Mouse (Mus musculus): ENCODE data around the gene Apaf1. TPM values are rescaled to one million over a fixed set of nuclear protein-coding genes. Genes with fewer than 3 reads are reported as not detected.

Apaf1 gene
- polyA plus RNA-seq, 1 experiment, result 56.7 TPM

DNA sequence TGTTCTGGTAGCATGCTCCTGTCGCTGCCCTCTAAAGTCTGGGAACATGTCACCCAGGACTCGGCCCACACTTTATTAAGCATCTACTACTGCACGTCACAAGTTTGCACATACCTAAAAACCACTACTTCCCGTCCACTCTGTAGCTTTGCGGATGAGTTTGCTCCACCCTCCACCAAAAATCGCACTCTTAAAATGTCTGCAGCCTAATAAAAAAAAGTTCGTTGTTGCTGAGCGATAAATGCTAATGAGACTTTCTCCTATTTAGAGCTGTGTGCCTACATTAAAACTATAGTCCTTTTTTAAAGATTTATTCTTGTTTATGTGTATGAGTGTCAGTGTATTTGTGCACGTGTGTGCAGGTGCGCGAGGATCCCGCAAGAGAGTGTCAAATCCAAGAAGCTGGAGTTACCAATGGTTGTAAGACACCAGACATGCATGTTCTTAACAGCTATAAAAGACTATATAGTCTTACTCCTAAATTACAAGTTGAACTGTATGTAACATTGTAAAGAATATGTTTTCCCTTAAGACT lies 890 bp upstream of the Apaf1 start:
- H3K4me1 ChIP-seq (ENCODE audit: control insufficient read depth, insufficient read depth, low read length), result peaks cover 7% of the 10 kb centered on the region
- TF ChIP-seq POLR2A (IDR thresholded peaks at IDR 0.05; ENCODE audit: borderline replicate concordance, low read depth, low read length) (no peak), CTCF (IDR thresholded peaks at IDR 0.05; ENCODE audit: low read depth, low read length) (no peak)
- H3K27ac ChIP-seq (ENCODE audit: insufficient read depth, low read depth, low read length), result no peak overlapping the region
- H3K4me3 ChIP-seq (ENCODE audit: insufficient read depth, low read length), result peak overlapping the region; percentile 81

DNA sequence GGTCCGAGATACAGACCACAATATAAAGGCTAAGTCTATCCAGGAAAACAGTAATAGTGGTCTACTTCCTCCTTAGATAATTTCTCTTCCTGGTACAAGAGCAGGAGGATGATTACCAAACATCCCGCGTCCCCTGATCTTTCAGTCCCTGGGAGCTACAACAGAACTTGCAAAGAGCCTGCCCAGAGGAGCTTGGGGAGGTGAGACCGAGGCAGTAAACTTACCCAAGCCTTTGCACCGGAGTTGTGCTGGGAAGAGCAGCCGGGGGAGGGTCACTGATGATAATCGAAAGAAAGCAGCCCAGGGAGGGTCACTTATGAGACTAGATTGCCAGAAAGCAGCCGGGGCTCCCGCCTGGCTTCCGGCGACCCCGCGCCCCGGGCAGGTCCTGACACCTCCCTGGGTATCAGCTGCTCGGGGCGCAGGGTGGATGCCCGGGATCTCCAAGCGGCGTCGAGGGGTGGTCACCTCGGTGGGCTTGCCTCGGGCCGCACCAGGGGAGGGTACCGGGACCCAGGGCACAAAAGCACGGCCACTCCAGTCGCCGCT lies 537 bp downstream of the Apaf1 start:
- peaks cover 9% of the 10 kb centered on the region for H3K4me1 ChIP-seq (ENCODE audit: control insufficient read depth, insufficient read depth, low read length)
- TF ChIP-seq POLR2A (IDR thresholded peaks at IDR 0.05; ENCODE audit: borderline replicate concordance, low read depth, low read length), result no peak
- TF ChIP-seq CTCF (IDR thresholded peaks at IDR 0.05; ENCODE audit: low read depth, low read length), result no peak
- H3K27ac ChIP-seq (ENCODE audit: insufficient read depth, low read depth, low read length), result peak overlapping the region; percentile 92
- peak overlapping the region; percentile 92 for H3K4me3 ChIP-seq (ENCODE audit: insufficient read depth, low read length)

DNA sequence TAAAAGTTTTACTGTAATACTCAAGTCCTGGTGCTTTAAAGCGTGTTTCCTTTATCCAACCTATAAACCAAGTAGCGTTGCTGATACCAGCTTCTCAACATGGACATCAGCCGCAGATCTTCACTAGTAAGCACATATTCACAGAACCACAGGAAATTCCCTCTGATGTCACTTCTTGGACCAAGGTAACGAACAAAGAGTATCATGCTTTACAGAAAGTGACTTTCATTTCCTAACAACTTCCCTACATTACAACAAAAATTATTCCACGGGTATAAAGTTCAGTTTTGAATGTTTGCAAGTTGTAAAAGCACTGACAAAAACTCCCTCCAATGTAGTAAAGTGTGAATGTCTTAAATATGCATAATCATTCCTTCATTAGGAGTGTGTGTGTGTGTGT lies 2.0 kb downstream of the Apaf1 start:
- Histone ChIP-seq H3K4me1 (ENCODE audit: control insufficient read depth, insufficient read depth, low read length) (peaks cover 13% of the 10 kb centered on the region), H3K4me3 (ENCODE audit: insufficient read depth, low read length) (peak overlapping the region; percentile 20; the same call in 1 of the 2 replicates), H3K27ac (ENCODE audit: insufficient read depth, low read depth, low read length) (no peak overlapping the region; the same call in 1 of the 2 replicates)
- no peak for TF ChIP-seq CTCF (IDR thresholded peaks at IDR 0.05; ENCODE audit: low read depth, low read length)
- TF ChIP-seq POLR2A (IDR thresholded peaks at IDR 0.05; ENCODE audit: borderline replicate concordance, low read depth, low read length), result no peak

DNA sequence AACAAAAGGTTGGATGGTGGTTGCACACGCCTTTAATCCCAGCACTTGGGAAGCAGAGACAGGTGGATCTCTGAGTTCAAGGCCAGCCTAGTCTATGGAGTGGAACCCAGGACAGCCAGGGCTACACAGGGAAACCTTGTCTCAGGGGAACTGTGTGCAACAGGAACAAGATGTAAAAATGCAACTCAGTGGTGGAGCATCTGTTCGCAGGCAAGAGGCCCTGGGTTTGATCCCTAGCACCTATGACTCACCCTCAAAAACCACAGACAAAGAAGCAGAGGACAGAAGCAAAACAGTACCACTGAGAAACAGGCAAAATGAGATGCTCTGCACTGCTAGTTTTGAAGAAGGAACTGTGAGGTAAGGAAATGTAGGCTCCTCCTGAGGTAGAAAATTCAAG lies 5.9 kb downstream of the Apaf1 start:
- TF ChIP-seq POLR2A (IDR thresholded peaks at IDR 0.05; ENCODE audit: borderline replicate concordance, low read depth, low read length) (no peak), CTCF (IDR thresholded peaks at IDR 0.05; ENCODE audit: low read depth, low read length) (no peak)
- Histone ChIP-seq H3K4me1 (ENCODE audit: control insufficient read depth, insufficient read depth, low read length) (peaks cover 8% of the 10 kb centered on the region), H3K4me3 (ENCODE audit: insufficient read depth, low read length) (no peak overlapping the region), H3K27ac (ENCODE audit: insufficient read depth, low read depth, low read length) (no peak overlapping the region)

DNA sequence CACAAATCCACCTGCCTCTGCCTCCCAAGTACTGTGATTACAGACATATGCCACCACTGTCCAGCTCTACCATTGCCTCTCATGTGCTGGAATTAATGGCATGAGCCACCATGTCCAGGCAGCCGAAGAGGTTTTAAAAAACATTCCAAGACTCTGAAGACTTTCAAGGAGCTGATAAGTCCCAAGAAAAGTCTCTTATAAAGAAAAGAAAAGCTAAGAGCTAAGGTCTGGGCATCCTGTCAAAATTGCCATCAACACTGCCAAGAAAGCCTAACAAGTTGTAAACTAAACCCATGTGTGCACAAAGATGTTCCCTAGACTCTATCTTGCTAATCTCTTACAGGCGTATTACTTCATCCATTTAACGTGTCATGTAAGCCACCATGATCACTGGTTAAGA lies 9.2 kb downstream of the Apaf1 start:
- Histone ChIP-seq H3K4me1 (ENCODE audit: control insufficient read depth, insufficient read depth, low read length) (peaks cover 6% of the 10 kb centered on the region; the same call in 1 of the 2 replicates), H3K4me3 (ENCODE audit: insufficient read depth, low read length) (no peak overlapping the region), H3K27ac (ENCODE audit: insufficient read depth, low read depth, low read length) (no peak overlapping the region)
- no peak for TF ChIP-seq CTCF (IDR thresholded peaks at IDR 0.05; ENCODE audit: low read depth, low read length)

DNA sequence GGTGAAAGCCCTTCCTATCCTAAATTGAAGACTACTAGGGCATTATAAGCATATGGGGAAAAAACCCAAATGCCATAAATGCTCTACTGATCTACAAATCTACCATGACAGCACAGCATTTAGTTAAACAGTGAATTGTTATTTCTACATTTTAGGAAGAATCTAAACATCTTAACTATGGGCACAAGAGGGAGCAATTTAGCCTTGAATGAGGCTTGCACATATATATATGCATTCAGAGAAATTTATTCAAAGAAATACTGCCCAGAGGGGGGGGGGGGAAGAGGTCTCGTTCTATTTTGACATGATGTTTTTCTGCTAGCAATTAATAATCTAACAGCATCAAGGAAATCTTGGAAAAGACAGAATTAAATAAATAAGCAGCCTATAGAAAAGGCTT lies 10.8 kb downstream of the Apaf1 start:
- peaks cover 3% of the 10 kb centered on the region; the same call in 1 of the 2 replicates for H3K4me1 ChIP-seq (ENCODE audit: control insufficient read depth, insufficient read depth, low read length)
- H3K27ac ChIP-seq (ENCODE audit: insufficient read depth, low read depth, low read length), result no peak overlapping the region
- TF ChIP-seq CTCF (IDR thresholded peaks at IDR 0.05; ENCODE audit: low read depth, low read length) (no peak), POLR2A (IDR thresholded peaks at IDR 0.05; ENCODE audit: borderline replicate concordance, low read depth, low read length) (no peak)
- H3K4me3 ChIP-seq (ENCODE audit: insufficient read depth, low read length), result no peak overlapping the region

DNA sequence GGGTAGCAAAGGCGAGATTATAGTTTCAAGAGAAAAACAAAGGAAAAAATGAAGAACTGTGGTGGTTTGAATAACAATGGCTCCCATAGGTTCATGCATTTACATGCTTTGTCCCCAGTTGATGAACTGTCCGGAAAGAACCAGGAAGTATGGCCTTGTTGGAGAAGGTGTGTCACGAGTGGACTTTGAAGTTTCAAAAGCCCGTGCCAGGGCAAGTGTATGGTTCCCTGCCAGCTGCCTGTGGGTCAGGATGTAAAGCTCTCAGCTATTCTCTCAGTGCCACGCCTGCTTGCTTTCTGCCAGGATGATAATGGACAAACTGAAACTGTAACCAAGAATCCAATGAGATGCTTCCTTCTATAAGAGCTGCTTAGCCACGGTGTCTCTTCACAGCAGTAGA lies 20.2 kb downstream of the Apaf1 start:
- Histone ChIP-seq H3K27ac (ENCODE audit: insufficient read depth, low read depth, low read length) (no peak overlapping the region), H3K4me3 (ENCODE audit: insufficient read depth, low read length) (no peak overlapping the region), H3K4me1 (ENCODE audit: control insufficient read depth, insufficient read depth, low read length) (no peaks in the 10 kb centered on the region; the same call in 1 of the 2 replicates)
- TF ChIP-seq POLR2A (IDR thresholded peaks at IDR 0.05; ENCODE audit: borderline replicate concordance, low read depth, low read length) (no peak), CTCF (IDR thresholded peaks at IDR 0.05; ENCODE audit: low read depth, low read length) (no peak)

DNA sequence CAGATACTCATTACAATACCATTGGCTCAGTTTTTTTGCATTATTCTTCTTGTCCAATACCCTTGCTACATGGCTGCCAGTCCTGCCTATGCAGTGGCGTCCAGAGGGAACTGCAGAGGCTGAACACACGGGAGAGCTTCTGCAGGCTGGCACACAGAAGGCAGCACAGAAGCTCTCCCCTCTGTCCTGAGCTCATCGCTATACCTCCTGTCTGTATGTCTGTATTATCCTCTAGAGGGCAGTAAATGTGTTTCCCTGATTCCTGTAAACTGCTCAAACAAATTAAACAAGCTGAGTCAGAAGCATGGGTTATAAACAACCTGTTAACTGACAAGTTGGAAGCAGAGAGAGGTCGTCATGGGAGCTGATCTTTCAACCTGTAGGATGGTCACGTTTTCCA lies 21.8 kb downstream of the Apaf1 start:
- no peak overlapping the region for H3K27ac ChIP-seq (ENCODE audit: insufficient read depth, low read depth, low read length)
- no peak overlapping the region for H3K4me3 ChIP-seq (ENCODE audit: insufficient read depth, low read length)
- TF ChIP-seq CTCF (IDR thresholded peaks at IDR 0.05; ENCODE audit: low read depth, low read length) (no peak), POLR2A (IDR thresholded peaks at IDR 0.05; ENCODE audit: borderline replicate concordance, low read depth, low read length) (no peak)
- no peaks in the 10 kb centered on the region; the same call in 1 of the 2 replicates for H3K4me1 ChIP-seq (ENCODE audit: control insufficient read depth, insufficient read depth, low read length)

DNA sequence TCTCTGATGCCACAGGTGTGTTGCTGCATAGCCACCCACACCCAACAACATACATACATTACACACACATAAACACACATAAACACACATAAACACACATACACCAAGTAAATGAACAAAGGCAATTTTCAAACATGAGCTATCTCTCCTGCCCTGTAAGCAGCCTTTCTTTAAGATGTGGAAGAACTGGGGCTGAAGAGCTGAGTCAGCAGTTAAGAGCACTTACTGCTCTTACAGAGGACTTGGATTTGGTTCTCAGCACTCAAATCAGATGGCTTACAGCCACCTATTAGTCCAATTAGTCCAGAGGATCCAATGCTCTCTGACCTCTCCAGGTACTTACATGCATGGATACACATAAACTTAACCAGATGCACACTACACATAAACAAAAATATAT lies 29.8 kb downstream of the Apaf1 start:
- TF ChIP-seq CTCF (IDR thresholded peaks at IDR 0.05; ENCODE audit: low read depth, low read length) (no peak), POLR2A (IDR thresholded peaks at IDR 0.05; ENCODE audit: borderline replicate concordance, low read depth, low read length) (no peak)
- no peak overlapping the region for H3K27ac ChIP-seq (ENCODE audit: insufficient read depth, low read depth, low read length)
- no peak overlapping the region for H3K4me3 ChIP-seq (ENCODE audit: insufficient read depth, low read length)
- H3K4me1 ChIP-seq (ENCODE audit: control insufficient read depth, insufficient read depth, low read length), result no peaks in the 10 kb centered on the region

DNA sequence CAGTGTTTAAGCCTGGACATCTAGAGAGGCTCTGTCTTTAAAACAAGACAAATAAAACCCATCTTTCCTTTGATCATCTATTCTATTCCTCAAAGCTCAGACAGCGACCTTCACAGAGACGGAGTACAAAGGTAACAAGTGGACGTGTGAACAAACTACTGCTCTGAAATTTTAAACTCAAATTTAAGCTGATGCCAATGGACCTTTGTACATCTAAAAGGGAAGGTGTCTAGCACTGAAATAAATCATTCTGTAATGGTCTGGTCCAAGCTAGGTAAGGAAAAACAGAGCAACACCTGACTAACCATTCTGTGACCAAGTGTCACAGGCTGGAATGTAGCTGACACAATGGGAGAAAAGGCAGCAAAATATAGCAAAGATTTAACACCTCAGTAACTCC lies 31.4 kb downstream of the Apaf1 start:
- TF ChIP-seq CTCF (IDR thresholded peaks at IDR 0.05; ENCODE audit: low read depth, low read length), result no peak
- no peak for TF ChIP-seq POLR2A (IDR thresholded peaks at IDR 0.05; ENCODE audit: borderline replicate concordance, low read depth, low read length)
- Histone ChIP-seq H3K4me1 (ENCODE audit: control insufficient read depth, insufficient read depth, low read length) (no peaks in the 10 kb centered on the region), H3K4me3 (ENCODE audit: insufficient read depth, low read length) (no peak overlapping the region), H3K27ac (ENCODE audit: insufficient read depth, low read depth, low read length) (no peak overlapping the region)
